Mouse (Mus musculus): ENCODE results near the gene Omp. TPM values are rescaled to one million over a fixed set of nuclear protein-coding genes. Genes with fewer than 3 reads are reported as not detected.

Omp gene
- polyA plus RNA-seq, 1 experiment: not detected

GRCm38 (mm10) chr7:98177071-98177485 is 31.8 kb upstream of the Omp start:
- no peak overlapping the region for H3K27ac ChIP-seq (replicated peaks; ENCODE audit: low read depth, low read length)
- 0 out of 2 replicates have a peak, but pooled peaks cover 2% of the 10 kb centered on the region for H3K4me1 ChIP-seq (ENCODE audit: control insufficient read depth, insufficient read depth, insufficient read length, low read length)
- H3K4me3 ChIP-seq (ENCODE audit: insufficient read depth, low read depth, low read length): no peak overlapping the region; the same call in 1 of the 2 replicates

DNA sequence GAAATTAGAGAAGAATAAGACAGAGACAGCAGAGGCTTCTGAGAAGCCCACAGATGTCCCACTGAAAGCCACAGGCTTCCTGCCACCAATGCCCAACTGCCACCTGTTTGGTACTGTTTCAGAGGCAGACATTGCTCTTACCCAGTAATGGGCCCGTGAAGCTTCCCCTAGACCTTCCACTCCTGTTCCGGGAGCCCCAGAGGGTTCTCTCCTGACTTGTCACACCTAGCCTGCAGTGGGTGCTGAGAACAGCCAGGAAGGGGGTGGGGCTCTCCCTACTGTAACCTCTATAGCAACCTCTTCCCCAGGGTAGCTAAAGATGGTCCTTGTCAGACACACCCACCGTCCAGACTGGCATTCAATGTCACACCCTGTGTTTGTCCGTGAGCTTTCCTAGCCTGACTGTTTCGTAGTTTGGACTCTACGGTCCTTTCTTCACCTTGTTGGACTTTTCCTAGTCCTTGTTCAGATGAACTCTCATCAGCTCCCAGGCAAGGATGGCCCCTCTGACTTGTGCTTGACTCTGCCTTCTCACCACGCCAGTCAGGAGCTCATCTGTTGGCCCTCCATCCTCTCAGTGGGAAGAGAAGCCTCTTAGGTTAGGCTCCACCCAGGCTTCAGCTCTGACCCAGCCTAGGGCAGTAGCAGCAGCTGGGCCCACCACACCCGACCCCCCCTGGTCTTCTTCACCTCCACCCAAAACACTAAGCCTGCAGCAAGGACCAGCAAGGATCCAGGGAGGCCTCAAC is 31.2 kb upstream of the Omp start:
- Histone ChIP-seq H3K4me3 (ENCODE audit: insufficient read depth, low read depth, low read length) (no peak overlapping the region), H3K4me1 (ENCODE audit: control insufficient read depth, insufficient read depth, insufficient read length, low read length) (peaks cover 2% of the 10 kb centered on the region; the same call in 1 of the 2 replicates), H3K27ac (replicated peaks; ENCODE audit: low read depth, low read length) (no peak overlapping the region)

- Histone ChIP-seq H3K4me1 (ENCODE audit: control insufficient read depth, insufficient read depth, insufficient read length, low read length) (peaks cover 2% of the 10 kb centered on the region; the same call in 1 of the 2 replicates), H3K4me3 (ENCODE audit: insufficient read depth, low read depth, low read length) (no peak overlapping the region), H3K27ac (replicated peaks; ENCODE audit: low read depth, low read length) (no peak overlapping the region)
Measured at GRCm38 (mm10) chr7:98174883-98175755, 29.8 kb upstream of the Omp start.

DNA sequence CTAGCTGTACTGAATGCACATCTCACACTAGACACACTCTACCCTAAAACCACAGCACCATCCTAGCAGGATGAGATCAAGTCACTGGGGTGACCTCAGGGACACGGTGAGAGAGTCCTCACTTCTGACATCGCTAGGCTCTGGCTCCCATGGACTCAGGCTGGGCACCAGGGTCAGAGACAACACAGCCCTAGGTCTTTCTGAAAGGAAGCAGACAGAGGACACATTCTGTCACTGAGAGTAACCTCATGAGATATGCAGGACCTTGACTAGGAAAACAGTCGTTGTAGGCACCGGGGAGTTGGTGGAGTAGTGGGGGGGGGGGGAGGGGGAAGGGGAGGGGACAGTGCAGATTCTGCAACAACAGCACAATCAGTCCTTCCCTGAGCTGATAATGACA is 28.1 kb upstream of the Omp start:
- H3K4me1 ChIP-seq (ENCODE audit: control insufficient read depth, insufficient read depth, insufficient read length, low read length): peaks cover 2% of the 10 kb centered on the region; the same call in 1 of the 2 replicates
- H3K27ac ChIP-seq (replicated peaks; ENCODE audit: low read depth, low read length): no peak overlapping the region
- H3K4me3 ChIP-seq (ENCODE audit: insufficient read depth, low read depth, low read length): no peak overlapping the region

- Histone ChIP-seq H3K4me3 (ENCODE audit: insufficient read depth, low read depth, low read length) (no peak overlapping the region), H3K27ac (replicated peaks; ENCODE audit: low read depth, low read length) (no peak overlapping the region), H3K4me1 (ENCODE audit: control insufficient read depth, insufficient read depth, insufficient read length, low read length) (no peaks in the 10 kb centered on the region; the same call in 1 of the 2 replicates)
Measured at GRCm38 (mm10) chr7:98172661-98173060, 27.4 kb upstream of the Omp start.

GRCm38 (mm10) chr7:98171141-98172073 is 26.1 kb upstream of the Omp start:
- H3K4me1 ChIP-seq (ENCODE audit: control insufficient read depth, insufficient read depth, insufficient read length, low read length): no peaks in the 10 kb centered on the region; the same call in 1 of the 2 replicates
- H3K27ac ChIP-seq (replicated peaks; ENCODE audit: low read depth, low read length): peak overlapping the region; percentile 52
- H3K4me3 ChIP-seq (ENCODE audit: insufficient read depth, low read depth, low read length): no peak overlapping the region

DNA sequence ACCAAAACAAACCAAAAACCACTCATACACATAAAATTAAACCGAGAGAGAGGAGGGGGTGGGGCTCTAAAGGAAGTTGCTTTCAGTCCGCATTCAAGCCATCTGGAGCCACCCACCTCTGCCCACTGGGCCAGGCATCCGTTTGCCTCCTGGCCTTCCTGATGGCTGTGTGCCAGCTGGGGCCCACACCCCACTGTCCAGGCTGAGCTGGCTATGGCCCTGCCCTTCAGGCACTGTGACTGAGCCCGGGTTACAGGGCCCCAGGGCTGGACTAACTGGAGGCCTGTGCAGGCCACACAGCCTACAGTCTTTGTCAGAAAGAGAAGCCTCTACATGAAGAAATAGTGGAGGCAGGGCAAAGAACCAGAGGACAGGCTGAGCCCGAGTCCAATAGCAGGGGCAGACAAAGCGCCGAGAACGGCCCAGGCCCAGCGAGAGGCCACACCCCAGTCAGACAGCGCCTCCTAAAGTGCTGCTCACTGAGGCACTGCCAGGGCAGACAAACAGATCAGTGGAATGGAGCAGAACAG is 19.8 kb upstream of the Omp start:
- no peak overlapping the region for H3K27ac ChIP-seq (replicated peaks; ENCODE audit: low read depth, low read length)
- H3K4me3 ChIP-seq (ENCODE audit: insufficient read depth, low read depth, low read length): no peak overlapping the region
- H3K4me1 ChIP-seq (ENCODE audit: control insufficient read depth, insufficient read depth, insufficient read length, low read length): peaks cover 3% of the 10 kb centered on the region

DNA sequence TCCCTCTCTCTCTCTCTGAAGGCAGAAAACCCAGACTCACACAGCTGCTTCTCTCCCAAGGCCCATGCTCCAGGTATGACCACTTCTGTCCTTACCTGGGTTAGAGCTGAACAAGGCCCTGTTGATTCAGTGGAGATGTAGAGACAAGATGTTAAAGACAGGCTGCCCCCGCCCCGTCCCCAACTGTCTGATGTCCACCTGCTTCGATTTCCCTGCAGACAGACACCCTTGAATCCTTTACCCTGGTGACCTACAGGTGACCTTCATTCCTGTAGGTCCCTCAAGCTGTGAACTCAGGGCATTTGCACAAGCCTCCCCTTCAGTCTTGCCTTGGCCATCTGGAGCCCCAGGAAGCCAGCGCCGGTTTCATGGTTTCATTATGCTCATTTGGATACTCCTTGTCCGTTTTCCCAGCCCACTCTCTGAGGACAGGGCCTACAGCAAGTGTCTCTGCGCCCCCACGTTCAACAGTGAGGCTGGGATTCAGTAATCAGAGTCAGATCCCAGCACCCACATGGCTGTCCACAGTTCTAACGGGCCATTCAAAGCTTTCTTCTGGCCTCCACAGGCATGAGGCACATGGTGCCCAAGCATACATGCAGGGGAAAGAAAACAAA is 19.2 kb upstream of the Omp start:
- Histone ChIP-seq H3K4me3 (ENCODE audit: insufficient read depth, low read depth, low read length) (no peak overlapping the region), H3K27ac (replicated peaks; ENCODE audit: low read depth, low read length) (no peak overlapping the region)

DNA sequence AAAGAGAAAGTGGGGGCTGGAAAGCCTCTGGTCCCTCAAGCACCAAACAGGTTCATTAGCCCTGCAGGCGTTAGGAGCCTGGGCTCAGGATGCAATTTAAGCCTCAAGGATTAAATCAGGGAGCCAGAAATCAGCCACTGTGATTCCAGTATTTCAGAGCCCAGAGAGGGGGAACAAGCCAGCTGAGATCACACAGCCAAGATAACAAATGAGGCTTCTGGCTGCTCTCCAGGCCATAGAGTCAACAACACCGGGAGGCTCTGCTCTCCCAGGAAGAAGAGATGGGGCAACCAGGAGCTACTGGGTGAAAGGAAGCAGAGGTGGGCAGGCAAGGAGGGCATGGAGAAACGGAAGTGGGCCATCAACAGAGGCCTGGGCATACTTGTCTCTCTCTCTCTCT is 18.4 kb upstream of the Omp start:
- Histone ChIP-seq H3K4me1 (ENCODE audit: control insufficient read depth, insufficient read depth, insufficient read length, low read length) (peaks cover 3% of the 10 kb centered on the region), H3K27ac (replicated peaks; ENCODE audit: low read depth, low read length) (no peak overlapping the region), H3K4me3 (ENCODE audit: insufficient read depth, low read depth, low read length) (no peak overlapping the region)

More for the DNA sequence above, 19.2 kb upstream of the Omp start:
- H3K4me1 ChIP-seq (ENCODE audit: control insufficient read depth, insufficient read depth, insufficient read length, low read length): peaks cover 3% of the 10 kb centered on the region

- H3K4me1 ChIP-seq (ENCODE audit: control insufficient read depth, insufficient read depth, insufficient read length, low read length): peaks cover 3% of the 10 kb centered on the region
- no peak overlapping the region for H3K27ac ChIP-seq (replicated peaks; ENCODE audit: low read depth, low read length)
- no peak overlapping the region for H3K4me3 ChIP-seq (ENCODE audit: insufficient read depth, low read depth, low read length)
Measured at GRCm38 (mm10) chr7:98162239-98162638, 16.9 kb upstream of the Omp start.

DNA sequence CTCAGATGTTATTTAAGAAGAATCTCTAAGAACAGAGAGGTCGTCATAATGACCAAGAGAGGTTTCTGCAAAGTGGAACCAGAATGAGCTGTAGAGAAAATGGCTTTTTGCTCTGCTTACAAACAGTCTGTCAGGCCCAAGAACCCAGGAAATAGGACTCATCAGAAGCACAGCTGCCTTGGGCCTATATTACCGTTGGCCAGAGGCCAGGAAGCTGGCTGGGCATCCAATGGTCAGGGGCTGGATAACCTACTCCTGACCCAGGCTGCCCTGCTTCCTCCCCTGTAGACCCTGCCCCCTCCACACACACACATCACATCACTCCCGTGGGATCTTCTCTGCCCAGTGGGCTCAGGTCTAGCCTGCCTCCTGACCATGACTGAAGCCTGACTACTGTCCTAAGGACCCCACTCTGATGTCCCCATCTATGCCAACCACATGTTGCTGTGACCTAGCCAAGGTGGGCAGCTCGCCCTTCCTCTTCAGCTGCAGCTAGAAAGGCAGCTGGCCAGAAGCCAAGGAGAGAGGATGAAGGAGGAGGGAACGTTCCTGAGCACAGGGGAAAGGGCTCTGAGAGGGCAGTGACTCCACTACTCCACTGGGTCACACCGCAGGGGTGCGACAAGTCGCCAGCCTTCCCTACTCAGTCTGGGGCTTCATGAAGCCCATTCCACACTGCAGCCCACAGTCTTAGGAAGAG is 14.9 kb upstream of the Omp start:
- Histone ChIP-seq H3K4me3 (ENCODE audit: insufficient read depth, low read depth, low read length) (no peak overlapping the region), H3K4me1 (ENCODE audit: control insufficient read depth, insufficient read depth, insufficient read length, low read length) (peaks cover 3% of the 10 kb centered on the region), H3K27ac (replicated peaks; ENCODE audit: low read depth, low read length) (no peak overlapping the region)

GRCm38 (mm10) chr7:98158481-98158880 is 13.2 kb upstream of the Omp start:
- H3K27ac ChIP-seq (replicated peaks; ENCODE audit: low read depth, low read length): no peak overlapping the region
- H3K4me1 ChIP-seq (ENCODE audit: control insufficient read depth, insufficient read depth, insufficient read length, low read length): no peaks in the 10 kb centered on the region
- H3K4me3 ChIP-seq (ENCODE audit: insufficient read depth, low read depth, low read length): no peak overlapping the region

GRCm38 (mm10) chr7:98157636-98158332 is 12.5 kb upstream of the Omp start:
- no peak overlapping the region for H3K4me3 ChIP-seq (ENCODE audit: insufficient read depth, low read depth, low read length)
- H3K27ac ChIP-seq (replicated peaks; ENCODE audit: low read depth, low read length): no peak overlapping the region
- H3K4me1 ChIP-seq (ENCODE audit: control insufficient read depth, insufficient read depth, insufficient read length, low read length): peaks cover under 1% of the 10 kb centered on the region; the same call in 1 of the 2 replicates
